Mouse (Mus musculus) limb, embryonic 15.5 days (tissue): ENCODE data around the gene Olfr202. TPM values are rescaled to one million over a fixed set of nuclear protein-coding genes. Genes with fewer than 3 reads are reported as not detected.
"Not testable (repeated sequence)": the region's sequence is repeated elsewhere in the genome, so short reads cannot be mapped to it uniquely, and the experiment has no call there.

Experiments
- ATAC-seq: fragments of 200-750 bp; cut with Nextera tagmentation; 2 replicates; pipeline ENCODE4 v1.8.0; 2017; ENCODE audit warnings: low read depth, moderate TSS enrichment; ENCODE audit not compliant: insufficient number of reproducible peaks, low FRiP score, low TSS enrichment
- H3K27ac ChIP-seq: fragments of 300-500 bp; sonication (generic); 2 replicates; pipeline ENCODE4 v1.5.1; 2015; ENCODE audit warnings: moderate library complexity, mild to moderate bottlenecking, inconsistent platforms
- H3K27me3 ChIP-seq: fragments of 300-500 bp; sonication (generic); 2 replicates; pipeline ENCODE4 v1.6.1; 2015; ENCODE audit warnings: inconsistent platforms
- H3K36me3 ChIP-seq: fragments of 300-500 bp; sonication (generic); 2 replicates; pipeline ENCODE4 v1.6.1; 2015; ENCODE audit warnings: inconsistent platforms
- H3K4me1 ChIP-seq: fragments of 300-500 bp; sonication (generic); 2 replicates; pipeline ENCODE4 v1.6.1; 2015; ENCODE audit warnings: inconsistent platforms
- H3K4me2 ChIP-seq: fragments of 300-500 bp; sonication (generic); 2 replicates; pipeline ENCODE4 v1.6.1; 2015; ENCODE audit warnings: mild to moderate bottlenecking, inconsistent platforms
- H3K4me3 ChIP-seq: fragments of 300-500 bp; sonication (generic); 2 replicates; pipeline ENCODE4 v1.5.1; 2015; ENCODE audit warnings: mild to moderate bottlenecking, inconsistent platforms
- H3K9ac ChIP-seq: fragments of 300-500 bp; sonication (generic); 2 replicates; pipeline ENCODE4 v1.6.1; 2015; ENCODE audit warnings: inconsistent platforms
- H3K9me3 ChIP-seq: fragments of 300-500 bp; sonication (generic); 2 replicates; pipeline ENCODE4 v1.6.1; 2016; ENCODE audit warnings: inconsistent platforms
- WGBS: fragments of 180-500 bp; shearing (Covaris S2); methylation state at CpG from one replicate; pipeline ENCODE4 v1.1.7; 2015; 5-methylcytosine and 5-hydroxymethylcytosine counted together
- polyA plus RNA-seq: library from polyadenylated mRNA; unstranded; fragments of >200 nt; fragmentation: Nextera tagmentation; extraction: Ambion mirVana; gene quantifications from 2 replicates; pipeline ENCODE4 v1.2.1, GENCODE M21; 2015

The Olfr202 gene
- not detected in 2 replicates for polyA plus RNA-seq

- Histone ChIP-seq H3K36me3 (no peaks in the 10 kb centered on the region), H3K4me1 (no peaks in the 10 kb centered on the region), H3K4me2 (no peak within 1 kb of the TSS), H3K4me3 (no peak within 1 kb of the TSS), H3K9me3 (no peaks in the 10 kb centered on the region), H3K9ac (no peak within 1 kb of the TSS), H3K27ac (no peak within 1 kb of the TSS), H3K27me3 (no peaks in the 10 kb centered on the region)
- ATAC-seq = no peak
- 86% methylated on average over 1 of the region's 1 CpGs for WGBS
Measured at GRCm38 (mm10) chr16:59286693-59287092, at the start of gene Olfr202. TSS of gene Olfr202 (minus strand) at chr16:59286793.

- H3K36me3 ChIP-seq = no peaks in the 10 kb centered on the region
- H3K9me3 ChIP-seq = no peaks in the 10 kb centered on the region
- H3K4me3 ChIP-seq = no peak within 1 kb of the TSS
- no peak within 1 kb of the TSS for H3K9ac ChIP-seq
- ATAC-seq = no peak
- H3K4me2 ChIP-seq = no peak within 1 kb of the TSS
- no peak within 1 kb of the TSS for H3K27ac ChIP-seq
- H3K4me1 ChIP-seq = no peaks in the 10 kb centered on the region
- H3K27me3 ChIP-seq = no peaks in the 10 kb centered on the region
Measured at GRCm38 (mm10) chr16:59331038-59331437, 44.4 kb upstream of the Olfr202 start, which contains the start of gene Olfr205. TSS of gene Olfr205 (minus strand) at chr16:59331138.

DNA sequence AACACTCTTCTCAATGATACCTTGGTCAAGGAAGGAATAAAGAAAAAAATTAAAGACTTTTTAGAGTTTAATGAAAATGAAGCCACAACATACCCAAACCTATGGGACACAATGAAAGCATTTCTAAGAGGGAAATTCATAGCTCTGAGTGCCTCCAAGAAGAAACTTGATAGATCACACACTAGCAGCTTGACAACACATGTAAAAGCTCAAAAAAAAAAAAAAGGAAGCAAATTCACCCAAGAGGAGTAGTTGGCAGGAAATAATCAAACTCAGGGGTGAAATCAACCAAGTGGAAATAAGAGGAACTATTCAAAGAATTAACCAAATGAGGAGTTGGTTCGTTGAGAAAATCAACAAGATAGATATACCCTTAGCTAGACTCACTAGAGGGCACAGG, 36.7 kb upstream of the Olfr202 start:
- H3K4me1 ChIP-seq, ATAC-seq, H3K27ac ChIP-seq, H3K4me3 ChIP-seq, H3K36me3 ChIP-seq, H3K9ac ChIP-seq, H3K9me3 ChIP-seq, H3K27me3 ChIP-seq, H3K4me2 ChIP-seq: not testable (repeated sequence)
- 64% methylated on average over 1 of the region's 1 CpGs for WGBS

- Histone ChIP-seq H3K4me3 (no peak within 1 kb of the TSS), H3K27ac (no peak within 1 kb of the TSS), H3K9ac (no peak within 1 kb of the TSS), H3K9me3 (no peaks in the 10 kb centered on the region), H3K27me3 (no peaks in the 10 kb centered on the region), H3K4me2 (no peak within 1 kb of the TSS), H3K36me3 (no peaks in the 10 kb centered on the region), H3K4me1 (no peaks in the 10 kb centered on the region)
- no peak for ATAC-seq
Measured at GRCm38 (mm10) chr16:59318148-59318547, 31.6 kb upstream of the Olfr202 start, which contains the start of gene Olfr204. TSS of gene Olfr204 (minus strand) at chr16:59318248.

DNA sequence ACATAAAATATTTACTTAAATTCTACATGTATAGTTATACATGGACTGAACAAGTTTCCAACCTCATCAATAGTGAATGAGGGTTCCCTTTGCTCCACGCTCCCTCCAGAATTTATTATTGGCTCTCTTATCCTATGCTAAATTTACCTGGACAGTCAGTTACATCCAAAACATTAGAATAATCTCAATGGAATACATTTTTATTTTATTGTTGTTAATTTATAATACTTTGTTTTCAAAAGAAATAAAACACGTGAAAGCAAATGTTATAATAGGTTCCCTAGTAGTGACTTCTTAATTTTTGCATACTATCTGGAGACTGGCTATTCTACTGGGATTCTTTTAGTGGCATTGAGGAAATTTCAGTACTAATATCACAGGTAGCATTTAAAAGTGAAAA, 12.0 kb upstream of the Olfr202 start, which contains the start of gene Olfr203:
TSS of gene Olfr203 (plus strand) at position 301 of the 400 bp plus-strand sequence.
- Histone ChIP-seq H3K4me1 (no peaks in the 10 kb centered on the region), H3K9me3 (no peaks in the 10 kb centered on the region), H3K27me3 (no peaks in the 10 kb centered on the region), H3K4me3 (no peak within 1 kb of the TSS), H3K36me3 (no peaks in the 10 kb centered on the region), H3K9ac (no peak within 1 kb of the TSS), H3K4me2 (no peak within 1 kb of the TSS), H3K27ac (no peak within 1 kb of the TSS)
- WGBS = 74% methylated on average over 2 of the region's 2 CpGs
- no peak for ATAC-seq

DNA sequence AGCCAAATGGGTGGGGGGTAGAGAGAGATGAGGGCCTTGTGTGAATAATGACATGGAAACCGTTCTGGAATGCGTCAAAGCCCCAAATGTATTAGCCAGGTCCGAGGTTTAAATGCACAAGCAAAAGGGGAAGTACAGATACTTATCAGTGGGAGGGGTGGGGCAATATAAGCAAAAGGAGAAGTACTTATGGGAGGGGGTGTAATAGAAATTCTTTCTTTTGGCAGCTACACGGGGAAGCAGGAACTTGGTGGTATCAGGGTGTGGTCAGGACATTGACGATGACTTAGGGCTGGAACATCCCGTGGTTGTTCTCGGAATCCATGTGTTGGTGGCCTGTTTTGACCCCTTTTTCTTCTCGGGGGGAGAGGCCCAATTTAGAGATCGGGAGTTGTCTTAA, 983 bp upstream of the Olfr202 start:
- H3K9ac ChIP-seq, H3K9me3 ChIP-seq, ATAC-seq, H3K4me3 ChIP-seq, H3K4me2 ChIP-seq, H3K4me1 ChIP-seq, H3K36me3 ChIP-seq, H3K27ac ChIP-seq, H3K27me3 ChIP-seq: not testable (repeated sequence)
- WGBS = 83% methylated on average over 9 of the region's 9 CpGs

DNA sequence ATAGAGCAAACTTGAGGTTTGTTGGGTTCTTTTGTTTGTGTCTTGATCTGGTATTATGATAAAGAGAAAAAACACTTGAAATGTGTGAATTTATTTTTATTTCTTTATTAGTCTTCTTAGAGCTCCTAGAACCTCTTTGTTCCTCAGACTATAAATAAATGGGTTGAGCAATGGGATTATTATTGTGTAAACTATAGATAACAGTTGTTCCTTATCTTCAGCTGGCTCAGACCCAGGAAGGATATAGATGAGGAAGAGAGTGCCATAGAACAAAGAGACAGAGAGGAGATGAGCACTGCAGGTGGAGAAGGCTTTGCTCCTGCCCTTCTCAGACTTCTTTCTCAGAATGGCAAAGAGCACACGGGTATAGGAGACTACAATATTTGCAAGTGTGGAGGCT, 3.1 kb downstream of the Olfr202 start:
- 51% methylated on average over 1 of the region's 1 CpGs for WGBS
- no peak overlapping the region for H3K4me3 ChIP-seq
- H3K4me2 ChIP-seq = no peak overlapping the region
- H3K4me1 ChIP-seq = no peaks in the 10 kb centered on the region
- no peak for ATAC-seq
- H3K27me3 ChIP-seq = no peaks in the 10 kb centered on the region
- H3K36me3 ChIP-seq = no peaks in the 10 kb centered on the region
- H3K9ac ChIP-seq = no peak overlapping the region
- no peak overlapping the region for H3K27ac ChIP-seq
- H3K9me3 ChIP-seq = no peaks in the 10 kb centered on the region

DNA sequence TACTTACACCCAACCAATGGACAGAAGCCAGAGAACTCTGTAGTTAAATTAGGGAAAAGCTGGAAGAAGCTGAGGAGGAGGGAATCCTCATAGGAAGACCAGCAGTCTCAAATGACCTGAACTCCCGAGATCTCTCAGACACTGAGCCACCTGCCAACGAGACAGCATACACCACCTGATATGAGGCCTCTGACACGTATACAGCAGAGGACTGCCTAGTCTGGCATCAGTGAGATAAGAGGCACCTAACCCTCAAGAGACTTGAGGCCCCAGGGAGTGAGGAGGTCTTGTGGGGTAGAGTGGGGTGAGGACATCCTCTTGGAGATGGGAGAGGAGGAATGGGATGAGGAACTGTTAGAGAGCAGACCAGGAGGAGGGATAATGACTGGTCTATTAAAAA, 6.1 kb downstream of the Olfr202 start:
- Histone ChIP-seq H3K9ac (no peak overlapping the region), H3K27me3 (no peaks in the 10 kb centered on the region), H3K36me3 (no peaks in the 10 kb centered on the region), H3K27ac (no peak overlapping the region), H3K4me2 (no peak overlapping the region), H3K4me1 (no peaks in the 10 kb centered on the region), H3K4me3 (no peak overlapping the region), H3K9me3 (no peaks in the 10 kb centered on the region)
- WGBS = 73% methylated on average over 3 of the region's 3 CpGs
- no peak for ATAC-seq

DNA sequence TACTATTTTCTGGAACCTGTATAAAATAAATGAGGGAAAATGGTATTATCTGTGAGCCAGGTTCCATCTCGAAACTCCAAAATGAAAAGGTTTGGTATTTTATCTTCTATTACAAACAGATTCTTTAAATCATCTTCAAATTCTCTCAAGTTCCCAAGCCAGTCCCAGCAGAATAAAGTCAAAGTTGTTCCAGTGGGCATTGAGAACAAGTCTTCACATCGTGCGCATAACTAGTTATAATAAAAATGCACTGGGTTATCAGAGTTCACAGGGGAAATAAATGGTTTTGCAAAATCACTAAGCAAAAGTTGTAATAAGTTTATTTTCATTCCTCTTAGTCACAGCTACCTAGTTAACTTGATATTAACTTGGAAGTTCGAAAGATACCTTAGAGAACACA, 14.1 kb downstream of the Olfr202 start, which contains the start of gene Olfr201:
TSS of gene Olfr201 (minus strand) at position 101 of the 400 bp plus-strand sequence.
- H3K9ac ChIP-seq = not testable (repeated sequence)

GRCm38 (mm10) chr16:59269097-59269496, 17.5 kb downstream of the Olfr202 start:
- not testable (repeated sequence) for H3K36me3 ChIP-seq, H3K9me3 ChIP-seq, H3K4me3 ChIP-seq, H3K4me2 ChIP-seq, H3K27ac ChIP-seq, H3K27me3 ChIP-seq, H3K9ac ChIP-seq, H3K4me1 ChIP-seq, ATAC-seq
- 71% methylated on average over 4 of the region's 4 CpGs for WGBS

More for the DNA sequence above, 14.1 kb downstream of the Olfr202 start, which contains the start of gene Olfr201:
- not testable (repeated sequence) for H3K27me3 ChIP-seq, ATAC-seq, H3K4me1 ChIP-seq, H3K9me3 ChIP-seq, H3K4me3 ChIP-seq, H3K27ac ChIP-seq, H3K36me3 ChIP-seq, H3K4me2 ChIP-seq
- 88% methylated on average over 4 of the region's 4 CpGs for WGBS

GRCm38 (mm10) chr16:59249684-59250083, 36.9 kb downstream of the Olfr202 start:
- Histone ChIP-seq H3K36me3 (no peaks in the 10 kb centered on the region), H3K27me3 (no peaks in the 10 kb centered on the region), H3K4me2 (no peak overlapping the region), H3K9me3 (no peaks in the 10 kb centered on the region), H3K4me3 (no peak overlapping the region), H3K4me1 (no peaks in the 10 kb centered on the region), H3K27ac (no peak overlapping the region), H3K9ac (no peak overlapping the region)
- 85% methylated on average over 17 of the region's 17 CpGs for WGBS
- no peak for ATAC-seq
